Mouse (Mus musculus) ES-E14 (cell line): ENCODE measurements around the gene Col5a1. TPM values are rescaled to one million over a fixed set of nuclear protein-coding genes. Genes with fewer than 3 reads are reported as not detected.

ENCODE experiments used
- DNase-seq: peaks from one replicate; pipeline ENCODE4 v3.0.0-alpha.2; 2013; ENCODE audit warnings: low read depth, low spot score
- H3K27ac ChIP-seq: 2 replicates; pipeline ENCODE4 v1.5.1; 2012; ENCODE audit warnings: low read depth, mild to moderate bottlenecking, low read length, moderate library complexity, mixed read lengths; ENCODE audit not compliant: poor library complexity, insufficient read depth, severe bottlenecking
- H3K36me3 ChIP-seq: 2 replicates; pipeline ENCODE4 v1.6.1; 2012; ENCODE audit warnings: mild to moderate bottlenecking, low read length, moderate library complexity, mixed read lengths; ENCODE audit not compliant: control insufficient read depth, poor library complexity, insufficient read depth, severe bottlenecking
- H3K4me1 ChIP-seq, 2 experiments: fragments of 150-350 bp in 1 of 2; sonication (generic) in 1 of 2; 2 replicates each; pipeline ENCODE4 v1.6.1; 2012; ENCODE audit warnings: low read length in 2 of 2, mild to moderate bottlenecking in 1 of 2, mixed read lengths in 1 of 2; ENCODE audit not compliant: control insufficient read depth in 2 of 2, insufficient read depth in 2 of 2, poor library complexity in 1 of 2
- H3K4me3 ChIP-seq, 2 experiments: fragments of 150-350 bp in 1 of 2; sonication (generic) in 1 of 2; 2 replicates each; pipeline ENCODE4 v1.5.1; 2012; ENCODE audit warnings: low read length in 2 of 2, low read depth in 1 of 2, mild to moderate bottlenecking in 1 of 2, mixed read lengths in 1 of 2; ENCODE audit not compliant: insufficient read depth in 1 of 2, poor library complexity in 1 of 2, severe bottlenecking in 1 of 2
- H3K9ac ChIP-seq: 2 replicates; pipeline ENCODE4 v1.6.1; 2012; ENCODE audit warnings: low read depth, mild to moderate bottlenecking, low read length, mixed read lengths; ENCODE audit not compliant: poor library complexity, insufficient read depth, severe bottlenecking
- H3K9me3 ChIP-seq: fragments of 150-350 bp; sonication (generic); 2 replicates; pipeline ENCODE4 v1.6.1; 2012; ENCODE audit warnings: low read depth, mild to moderate bottlenecking, low read length; ENCODE audit not compliant: control insufficient read depth, insufficient read depth
- CHD2 ChIP-seq: IDR thresholded peaks from 2 replicates; pipeline ENCODE4 v1.6.1; 2014; ENCODE audit warnings: mild to moderate bottlenecking, low read depth, low read length, inconsistent platforms
- HCFC1 ChIP-seq: IDR thresholded peaks from 2 replicates; pipeline ENCODE4 v1.6.1; 2012; ENCODE audit warnings: low read length, inconsistent platforms, borderline replicate concordance; ENCODE audit not compliant: insufficient read depth
- MAFK ChIP-seq: IDR thresholded peaks from 2 replicates; pipeline ENCODE4 v1.6.1; 2014; ENCODE audit warnings: mild to moderate bottlenecking, low read depth, low read length, inconsistent platforms; ENCODE audit not compliant: insufficient read depth
- ZC3H11A ChIP-seq: IDR thresholded peaks from 2 replicates; pipeline ENCODE4 v1.6.1; 2012; ENCODE audit warnings: low read depth, mild to moderate bottlenecking, inconsistent platforms, low read length, borderline replicate concordance
- ZNF384 ChIP-seq: IDR thresholded peaks from 2 replicates; pipeline ENCODE4 v1.6.1; 2012; ENCODE audit warnings: low read depth, low read length, inconsistent platforms
- in situ Hi-C, 2 experiments: fragments of 600-800 bp; cut with MboI; formaldehyde crosslinking; loops; one replicate each; pipeline ENCODE4 v1.15.1; 2025; ENCODE audit warnings: low sequenced_read_pairs in 2 of 2, inconsistent platforms in 1 of 2; ENCODE audit not compliant: unreplicated experiment in 2 of 2
- total RNA-seq: library from RNA; depleted of rRNA; stranded (reverse); fragments of 300-350 nt; gene quantifications from 2 replicates; pipeline ENCODE4 v1.2.3, GENCODE M21; 2012

Col5a1 gene
- total RNA-seq, 1 experiment, result 42.3 TPM

DNA sequence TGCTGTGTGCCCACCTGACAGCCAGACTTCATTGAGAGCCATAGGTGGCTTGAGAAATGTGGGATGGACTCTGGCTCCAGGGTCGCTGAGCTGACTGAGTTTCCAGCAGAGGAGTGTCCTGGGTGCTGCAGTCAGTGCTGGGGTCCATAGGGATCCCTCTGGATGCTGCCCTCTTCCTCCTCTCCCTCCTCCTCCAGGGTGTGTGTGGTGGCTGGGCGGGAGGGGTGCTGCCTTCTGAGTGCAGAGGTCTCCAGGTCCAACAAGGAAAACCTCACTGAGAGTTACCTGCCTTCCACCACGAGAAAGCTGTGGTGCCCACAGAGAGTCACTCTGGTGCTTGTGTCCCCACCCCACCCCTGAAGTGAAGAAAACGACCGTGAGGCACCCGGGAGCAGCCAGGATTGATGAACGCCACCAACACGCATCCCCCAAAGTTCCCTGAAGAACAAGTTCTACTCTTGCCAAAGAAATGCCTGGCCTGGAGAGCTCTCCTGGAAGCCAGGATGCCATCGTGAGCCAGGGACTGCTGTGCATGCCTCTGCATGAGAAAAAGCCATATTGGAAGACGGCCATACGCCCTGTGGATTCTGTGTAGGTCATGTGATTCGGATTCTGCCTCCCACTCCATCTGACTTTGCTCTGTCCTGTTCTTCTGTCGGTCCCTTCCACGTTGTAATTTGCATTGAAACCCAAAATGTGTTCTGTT is 152.3 kb downstream of the Col5a1 start:
- H3K36me3 ChIP-seq, result no peaks in the 10 kb centered on the region

DNA sequence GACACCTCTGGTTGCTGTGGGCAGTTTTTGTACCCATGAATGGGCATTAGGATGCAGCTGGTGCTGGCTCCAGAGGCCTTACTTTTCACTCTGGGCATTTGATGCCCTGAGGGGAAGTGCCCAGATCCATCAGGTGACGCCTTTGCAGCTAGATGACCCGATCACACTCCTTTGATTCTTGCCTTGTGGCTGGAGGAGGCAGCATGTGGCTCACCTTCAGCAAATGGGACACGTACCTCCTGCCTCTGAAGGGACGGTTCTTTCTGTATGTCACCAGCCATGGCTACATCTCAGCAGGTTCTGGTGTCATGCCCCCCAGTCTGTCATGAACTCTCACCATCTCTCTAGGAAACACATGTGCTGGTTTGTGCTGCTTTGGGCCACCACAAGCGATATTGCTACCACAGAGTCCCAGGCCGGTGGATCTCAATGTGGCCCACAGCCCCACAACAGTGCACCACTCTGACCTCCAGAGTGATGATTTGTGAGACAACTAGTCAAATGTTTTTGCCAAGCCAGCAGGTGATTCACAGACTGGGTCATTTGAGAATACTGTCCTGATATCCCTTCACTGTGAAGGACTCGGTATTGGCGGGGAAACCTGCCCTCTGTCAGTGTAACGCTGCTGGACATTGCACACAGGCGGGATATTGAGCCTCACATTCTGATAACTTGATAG is 153.6 kb downstream of the Col5a1 start:
- in situ Hi-C loops, result no loop called here

More for the DNA sequence above, 152.3 kb downstream of the Col5a1 start:
- Histone ChIP-seq H3K9ac (no peak overlapping the region), H3K27ac (no peak overlapping the region), H3K4me3 (no peak overlapping the region), H3K9me3 (no peaks in the 10 kb centered on the region), H3K4me1 (no peaks in the 10 kb centered on the region)
- TF ChIP-seq HCFC1 (no peak), ZNF384 (no peak), ZC3H11A (no peak), MAFK (no peak), CHD2 (no peak)
- DNase-seq, result no peak
- in situ Hi-C loops, result no loop called here

DNA sequence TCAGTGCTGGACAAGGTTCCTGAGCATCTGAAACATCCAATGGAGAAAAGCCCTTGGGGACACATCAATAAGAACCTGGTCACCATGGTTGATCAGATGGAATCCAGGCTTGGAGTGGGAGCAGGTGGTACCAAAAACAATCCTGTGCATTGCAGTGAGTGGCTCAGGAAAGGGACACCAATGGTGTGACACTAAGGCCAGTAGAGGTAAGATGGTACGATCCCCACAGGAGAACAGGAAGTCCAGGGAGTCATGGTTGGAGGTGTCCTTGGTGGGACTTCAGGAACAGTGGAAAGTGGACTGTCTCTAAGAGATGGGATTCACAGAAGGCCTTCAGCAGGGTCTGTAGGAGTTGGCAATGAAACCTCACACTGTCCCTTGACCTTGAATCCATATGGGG is 154.2 kb downstream of the Col5a1 start:
- Histone ChIP-seq H3K36me3 (no peaks in the 10 kb centered on the region), H3K9me3 (no peaks in the 10 kb centered on the region), H3K4me3 (no peak overlapping the region), H3K9ac (no peak overlapping the region), H3K27ac (no peak overlapping the region), H3K4me1 (no peaks in the 10 kb centered on the region)
- TF ChIP-seq HCFC1, result no peak
- TF ChIP-seq CHD2, result no peak
- TF ChIP-seq ZC3H11A, result no peak
- TF ChIP-seq ZNF384, result no peak
- TF ChIP-seq MAFK, result no peak
- no peak for DNase-seq
- in situ Hi-C loops, result no loop called here

More for the DNA sequence above, 153.6 kb downstream of the Col5a1 start:
- Histone ChIP-seq H3K9me3 (no peaks in the 10 kb centered on the region), H3K9ac (no peak overlapping the region), H3K4me1 (no peaks in the 10 kb centered on the region), H3K36me3 (no peaks in the 10 kb centered on the region), H3K27ac (no peak overlapping the region), H3K4me3 (no peak overlapping the region)
- DNase-seq, result no peak
- TF ChIP-seq ZC3H11A (no peak), CHD2 (no peak), MAFK (no peak), HCFC1 (no peak), ZNF384 (no peak)

DNA sequence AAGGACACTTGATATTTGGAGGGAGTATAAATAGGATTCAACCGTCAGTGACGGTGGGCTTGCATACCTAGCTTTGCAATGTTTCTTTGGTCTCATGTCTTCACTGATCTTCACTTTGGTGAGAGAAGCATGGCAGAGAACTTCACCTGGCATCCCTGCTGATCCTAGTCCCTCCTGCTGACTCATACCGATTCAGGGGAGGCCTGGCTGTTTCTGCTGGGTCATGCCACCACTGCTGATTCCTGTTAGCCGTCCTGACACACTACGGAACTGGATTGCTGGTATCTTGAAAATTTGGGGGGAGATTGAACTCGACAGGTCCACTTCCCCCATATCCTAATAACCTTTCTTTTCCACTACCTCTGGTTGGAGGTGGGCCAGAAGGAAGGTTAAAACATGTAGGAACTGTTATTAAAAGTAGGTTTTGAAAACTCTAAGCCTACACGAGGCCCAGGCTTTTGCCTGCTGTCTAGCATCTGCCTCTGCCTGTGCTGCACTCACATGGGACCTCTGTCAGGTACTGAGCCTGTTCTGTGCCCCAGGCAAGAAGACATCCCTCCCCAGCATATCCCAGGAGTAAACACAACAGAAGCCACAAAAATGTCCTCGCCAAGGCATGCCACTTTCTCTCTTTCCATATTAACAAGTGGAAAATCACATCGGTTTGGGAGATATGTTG is 158.8 kb downstream of the Col5a1 start:
- TF ChIP-seq HCFC1 (no peak), MAFK (no peak), CHD2 (no peak), ZNF384 (no peak), ZC3H11A (no peak)
- no peak overlapping the region for H3K9ac ChIP-seq
- no peak for DNase-seq
- no peak overlapping the region for H3K27ac ChIP-seq
- in situ Hi-C loops, result no loop called here
- H3K36me3 ChIP-seq, result no peaks in the 10 kb centered on the region
- H3K4me1 ChIP-seq, result no peaks in the 10 kb centered on the region; a peak in 1 of 4 replicates
- H3K9me3 ChIP-seq, result no peaks in the 10 kb centered on the region
- no peak overlapping the region for H3K4me3 ChIP-seq
